Mouse (Mus musculus) hindbrain, embryonic 13.5 days (tissue): ENCODE data around the gene Glt6d1. TPM values are rescaled to one million over a fixed set of nuclear protein-coding genes. Genes with fewer than 3 reads are reported as not detected.
"Not testable (repeated sequence)": the region's sequence is repeated elsewhere in the genome, so short reads cannot be mapped to it uniquely, and the experiment has no call there.

ENCODE experiments used
- ATAC-seq: fragments of 200-750 bp; cut with Nextera tagmentation; 2 replicates; pipeline ENCODE4 v1.8.0; 2017; ENCODE audit warnings: moderate TSS enrichment; ENCODE audit not compliant: low FRiP score
- H3K27ac ChIP-seq: fragments of 300-500 bp; sonication (generic); 2 replicates; pipeline ENCODE4 v1.5.1; 2015; ENCODE audit warnings: inconsistent platforms, mild to moderate bottlenecking, moderate library complexity
- H3K27me3 ChIP-seq: fragments of 300-500 bp; sonication (generic); 2 replicates; pipeline ENCODE4 v1.6.1; 2015; ENCODE audit warnings: mild to moderate bottlenecking, inconsistent platforms
- H3K36me3 ChIP-seq: fragments of 300-500 bp; sonication (generic); 2 replicates; pipeline ENCODE4 v1.6.1; 2015; ENCODE audit warnings: mild to moderate bottlenecking, inconsistent platforms
- H3K4me1 ChIP-seq: fragments of 300-500 bp; sonication (generic); replicated peaks from 2 replicates; pipeline ENCODE4 v1.6.1; 2015; ENCODE audit warnings: inconsistent platforms
- H3K4me2 ChIP-seq: fragments of 300-500 bp; sonication (generic); 2 replicates; pipeline ENCODE4 v1.6.1; 2015; ENCODE audit warnings: inconsistent platforms, mild to moderate bottlenecking, moderate library complexity
- H3K4me3 ChIP-seq: fragments of 300-500 bp; sonication (generic); 2 replicates; pipeline ENCODE4 v1.5.1; 2015; ENCODE audit warnings: mild to moderate bottlenecking, inconsistent platforms
- H3K9ac ChIP-seq: fragments of 300-500 bp; sonication (generic); 2 replicates; pipeline ENCODE4 v1.6.1; 2015; ENCODE audit warnings: mild to moderate bottlenecking, inconsistent platforms
- H3K9me3 ChIP-seq: fragments of 300-500 bp; sonication (generic); 2 replicates; pipeline ENCODE4 v1.6.1; 2016; ENCODE audit warnings: inconsistent platforms
- WGBS: fragments of 180-500 bp; shearing (Covaris S2); methylation state at CpG from one replicate; pipeline ENCODE4 v1.1.7; 2015; 5-methylcytosine and 5-hydroxymethylcytosine counted together
- polyA plus RNA-seq: library from polyadenylated mRNA; unstranded; fragments of >200 nt; fragmentation: Nextera tagmentation; extraction: Ambion mirVana; gene quantifications from 2 replicates; pipeline ENCODE4 v1.2.1, GENCODE M21; 2015

Glt6d1 gene
- not detected in 2 replicates for polyA plus RNA-seq

DNA sequence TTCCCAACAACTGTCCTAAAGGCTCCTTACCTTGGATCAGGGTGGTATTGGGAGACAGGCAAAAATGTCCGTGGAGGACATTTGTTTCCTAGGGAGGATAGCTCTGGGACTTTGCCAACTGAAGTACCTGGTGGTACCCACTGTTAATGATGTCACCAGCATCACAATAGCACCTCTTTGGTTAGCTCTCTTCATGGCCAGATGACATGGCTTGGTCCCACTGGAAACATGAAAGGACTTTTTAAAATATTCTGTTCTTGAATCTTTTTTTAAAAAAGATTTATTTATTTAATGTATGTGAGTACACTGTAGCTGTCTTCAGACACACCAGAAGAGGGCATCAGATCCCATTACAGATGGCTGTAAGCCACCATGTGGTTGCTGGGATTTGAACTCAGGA lies at the start of gene Glt6d1:
Glt6d1 (minus strand) TSS at position 101 of the 400 bp plus-strand sequence.
- not testable (repeated sequence) for H3K9me3 ChIP-seq, H3K4me3 ChIP-seq, H3K27me3 ChIP-seq, H3K27ac ChIP-seq, H3K36me3 ChIP-seq, H3K4me1 ChIP-seq, H3K9ac ChIP-seq, ATAC-seq, H3K4me2 ChIP-seq
- WGBS: 82% methylated on average over 1 of the region's 1 CpGs

- H3K9ac ChIP-seq: no peak overlapping the region
- H3K9me3 ChIP-seq: no peaks in the 10 kb centered on the region
- ATAC-seq: peak; percentile 30; the same call in 1 of the 2 replicates
- WGBS: 14% methylated on average over 4 of the region's 4 CpGs
- peak overlapping the region; percentile 18; the same call in 1 of the 2 replicates for H3K27ac ChIP-seq
- peaks cover 44% of the 10 kb centered on the region for H3K4me1 ChIP-seq
- H3K27me3 ChIP-seq: peaks cover 43% of the 10 kb centered on the region
- no peaks in the 10 kb centered on the region for H3K36me3 ChIP-seq
- H3K4me3 ChIP-seq: no peak overlapping the region
- H3K4me2 ChIP-seq: no peak overlapping the region
These were observed 49.8 kb upstream of the Glt6d1 start for GRCm38 (mm10) chr2:25865412-25865811.

DNA sequence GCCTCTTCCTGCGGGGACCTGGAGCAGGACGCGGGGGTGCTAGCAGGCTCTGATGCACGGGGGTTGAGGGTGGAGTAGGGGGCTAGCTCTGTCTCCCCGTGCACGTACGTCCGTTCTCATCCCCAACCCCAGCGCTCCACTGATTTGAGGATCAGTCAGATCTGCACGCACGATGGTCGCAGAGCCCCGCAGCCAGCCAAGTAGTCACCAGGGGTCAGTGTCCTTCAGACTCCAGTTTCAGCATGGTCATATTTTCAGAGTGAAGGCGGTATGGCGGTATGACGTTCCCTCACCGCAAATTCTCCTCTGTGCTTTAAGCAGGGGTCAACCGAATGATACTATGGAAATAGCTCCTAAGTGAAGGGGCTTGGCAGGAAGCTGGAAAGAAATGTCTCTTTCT lies 48.6 kb upstream of the Glt6d1 start:
- H3K27ac ChIP-seq: no peak overlapping the region
- H3K4me1 ChIP-seq: peaks cover 44% of the 10 kb centered on the region
- ATAC-seq: no peak
- no peaks in the 10 kb centered on the region for H3K36me3 ChIP-seq
- H3K27me3 ChIP-seq: peaks cover 43% of the 10 kb centered on the region
- H3K4me3 ChIP-seq: peak overlapping the region; percentile 57
- H3K4me2 ChIP-seq: peak overlapping the region; percentile 97
- peak overlapping the region; percentile 74 for H3K9ac ChIP-seq
- H3K9me3 ChIP-seq: no peaks in the 10 kb centered on the region
- WGBS: 4% methylated on average over 18 of the region's 18 CpGs

- Histone ChIP-seq H3K27ac (no peak within 1 kb of the TSS), H3K4me1 (peaks cover 44% of the 10 kb centered on the region), H3K4me3 (peak within 1 kb of the TSS; percentile 57), H3K9ac (peak within 1 kb of the TSS; percentile 74), H3K36me3 (no peaks in the 10 kb centered on the region), H3K27me3 (peaks cover 43% of the 10 kb centered on the region), H3K9me3 (no peaks in the 10 kb centered on the region), H3K4me2 (peak within 1 kb of the TSS; percentile 97)
- peak; percentile 62; the same call in 1 of the 2 replicates for ATAC-seq
- WGBS: under 1% methylated on average over 45 of the region's 53 CpGs
These were observed 47.9 kb upstream of the Glt6d1 start, which contains the start of gene Kcnt1 for GRCm38 (mm10) chr2:25863337-25864131. Gene Kcnt1, plus strand, starts transcription at chr2:25863734.

DNA sequence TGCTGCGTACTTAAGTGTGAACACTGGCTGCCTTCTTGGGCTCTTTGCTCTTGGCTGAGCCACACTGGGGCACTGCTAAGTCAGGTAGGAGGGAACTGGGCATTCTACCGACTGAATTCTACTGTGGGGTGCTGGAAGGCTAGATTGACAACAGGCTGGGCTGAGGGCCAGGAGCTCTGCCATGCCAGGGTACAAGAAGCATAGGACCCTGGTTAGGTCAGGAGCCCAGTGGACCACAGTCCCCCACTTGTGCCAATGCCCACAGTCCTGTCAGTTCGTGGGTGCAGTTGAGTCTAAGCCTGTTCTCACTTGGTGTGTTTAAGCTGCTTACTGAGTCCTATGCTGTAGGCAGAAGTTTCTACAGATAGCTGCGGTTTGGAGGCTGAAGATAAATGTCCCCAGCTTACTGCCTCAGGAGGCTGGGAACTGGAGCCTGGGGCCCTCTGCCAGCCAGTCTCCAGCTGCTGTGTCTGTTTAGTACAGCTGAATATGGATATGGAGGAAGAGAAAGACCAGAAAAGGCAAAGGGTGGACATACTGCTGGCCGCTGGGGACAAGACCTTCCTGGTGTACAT lies 47.1 kb upstream of the Glt6d1 start:
- peaks cover 43% of the 10 kb centered on the region for H3K27me3 ChIP-seq
- H3K9ac ChIP-seq: no peak overlapping the region
- no peak for ATAC-seq
- H3K36me3 ChIP-seq: no peaks in the 10 kb centered on the region
- H3K4me1 ChIP-seq: peaks cover 44% of the 10 kb centered on the region
- H3K9me3 ChIP-seq: no peaks in the 10 kb centered on the region
- peak overlapping the region; percentile 57 for H3K4me3 ChIP-seq
- peak overlapping the region; percentile 97 for H3K4me2 ChIP-seq
- 69% methylated on average over 5 of the region's 5 CpGs for WGBS
- no peak overlapping the region for H3K27ac ChIP-seq

DNA sequence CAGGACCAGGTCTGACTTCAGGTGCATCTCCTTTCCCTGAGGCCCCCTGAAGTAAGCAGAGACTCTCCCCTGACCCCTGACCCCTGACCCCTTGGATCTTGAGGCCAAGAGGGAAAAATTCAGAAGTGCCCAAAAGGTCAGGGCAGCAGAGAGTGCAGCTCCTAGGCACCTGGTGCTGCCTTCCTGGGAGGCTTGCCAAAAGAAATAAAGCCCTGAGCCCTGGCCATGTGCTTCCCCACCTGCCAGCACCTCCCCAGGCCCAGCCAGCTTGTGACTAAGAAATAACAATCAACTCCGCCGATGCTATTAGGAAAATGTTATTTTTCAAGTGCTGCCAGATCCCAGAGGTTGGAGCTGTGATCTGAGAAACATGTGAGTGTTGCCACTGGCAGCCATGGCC lies 46.4 kb upstream of the Glt6d1 start:
- no peak for ATAC-seq
- no peaks in the 10 kb centered on the region for H3K36me3 ChIP-seq
- WGBS: 73% methylated on average over 2 of the region's 2 CpGs

GRCm38 (mm10) chr2:25859891-25860290 lies 44.2 kb upstream of the Glt6d1 start:
- Histone ChIP-seq H3K9me3 (no peaks in the 10 kb centered on the region), H3K27me3 (peaks cover 27% of the 10 kb centered on the region), H3K27ac (no peak overlapping the region), H3K36me3 (no peaks in the 10 kb centered on the region), H3K9ac (no peak overlapping the region), H3K4me1 (peaks cover 27% of the 10 kb centered on the region), H3K4me3 (no peak overlapping the region), H3K4me2 (no peak overlapping the region)
- ATAC-seq: no peak
- 89% methylated on average over 3 of the region's 3 CpGs for WGBS

More for the DNA sequence above, 46.4 kb upstream of the Glt6d1 start:
- H3K9ac ChIP-seq: no peak overlapping the region
- no peak overlapping the region for H3K4me3 ChIP-seq
- H3K4me1 ChIP-seq: peaks cover 44% of the 10 kb centered on the region
- no peak overlapping the region for H3K27ac ChIP-seq
- H3K4me2 ChIP-seq: no peak overlapping the region
- H3K27me3 ChIP-seq: peaks cover 43% of the 10 kb centered on the region
- no peaks in the 10 kb centered on the region for H3K9me3 ChIP-seq

DNA sequence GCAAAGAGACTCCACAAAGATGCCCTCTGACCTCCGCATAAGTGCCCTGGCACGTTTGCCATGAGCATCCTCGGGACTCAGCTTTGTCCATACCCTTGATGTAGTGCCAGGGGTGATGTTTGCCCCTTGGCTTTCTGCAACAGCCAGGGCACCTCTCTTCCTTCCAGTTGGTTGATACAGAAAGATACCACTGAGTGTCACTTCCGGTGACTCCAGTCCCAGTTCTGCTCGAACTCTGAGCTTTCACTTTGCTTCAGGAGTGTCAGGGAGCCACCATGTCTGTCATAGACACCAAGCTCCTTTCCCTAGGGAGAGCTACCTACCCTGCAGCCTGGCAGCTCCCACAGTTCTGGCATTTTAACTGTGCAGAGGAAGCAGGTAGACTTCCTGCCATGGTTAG lies 38.4 kb upstream of the Glt6d1 start:
- Histone ChIP-seq H3K27ac (no peak overlapping the region), H3K27me3 (no peaks in the 10 kb centered on the region), H3K9me3 (no peaks in the 10 kb centered on the region), H3K36me3 (no peaks in the 10 kb centered on the region), H3K4me3 (no peak overlapping the region), H3K4me1 (no peaks in the 10 kb centered on the region; the same call in 1 of the 2 replicates), H3K9ac (no peak overlapping the region), H3K4me2 (no peak overlapping the region)
- no peak for ATAC-seq
- WGBS: 70% methylated on average over 5 of the region's 5 CpGs

DNA sequence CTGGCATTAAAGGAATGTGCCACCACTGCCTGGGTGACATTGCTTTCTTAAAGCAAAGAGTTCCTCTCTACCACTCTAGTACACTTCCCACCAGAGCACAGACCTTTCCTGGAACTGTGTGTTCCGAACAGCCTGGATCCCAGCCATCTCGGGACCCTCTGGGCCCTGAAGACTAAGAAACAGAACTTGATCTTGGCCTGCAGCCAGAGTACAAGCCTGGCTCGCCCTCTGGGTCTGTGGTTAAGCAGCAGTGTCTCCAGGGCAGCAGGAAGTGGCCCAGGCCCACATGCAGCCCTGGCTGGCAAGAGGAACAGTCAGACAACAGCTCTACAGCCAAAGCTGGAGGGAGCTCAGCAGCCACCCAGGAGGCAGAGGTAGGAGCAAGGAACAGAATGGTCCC lies 37.0 kb upstream of the Glt6d1 start:
- no peak for ATAC-seq
- H3K27me3 ChIP-seq: no peaks in the 10 kb centered on the region
- 57% methylated on average over 3 of the region's 3 CpGs for WGBS
- no peaks in the 10 kb centered on the region for H3K9me3 ChIP-seq
- H3K4me2 ChIP-seq: no peak overlapping the region
- H3K9ac ChIP-seq: no peak overlapping the region
- H3K4me3 ChIP-seq: no peak overlapping the region
- no peaks in the 10 kb centered on the region; the same call in 1 of the 2 replicates for H3K4me1 ChIP-seq
- H3K36me3 ChIP-seq: no peaks in the 10 kb centered on the region
- no peak overlapping the region; the same call in 1 of the 2 replicates for H3K27ac ChIP-seq

GRCm38 (mm10) chr2:25850330-25850729 lies 34.7 kb upstream of the Glt6d1 start:
- H3K9me3 ChIP-seq: no peaks in the 10 kb centered on the region
- H3K4me2 ChIP-seq: no peak overlapping the region
- H3K27me3 ChIP-seq: no peaks in the 10 kb centered on the region
- H3K9ac ChIP-seq: no peak overlapping the region
- H3K27ac ChIP-seq: no peak overlapping the region
- no peak overlapping the region for H3K4me3 ChIP-seq
- H3K36me3 ChIP-seq: no peaks in the 10 kb centered on the region
- WGBS: 12% methylated on average over 4 of the region's 4 CpGs
- no peak for ATAC-seq
- no peaks in the 10 kb centered on the region; the same call in 1 of the 2 replicates for H3K4me1 ChIP-seq

- Histone ChIP-seq H3K27me3 (no peaks in the 10 kb centered on the region), H3K4me3 (no peak within 1 kb of the TSS), H3K4me1 (no peaks in the 10 kb centered on the region; the same call in 1 of the 2 replicates), H3K4me2 (no peak within 1 kb of the TSS), H3K9me3 (no peaks in the 10 kb centered on the region), H3K9ac (no peak within 1 kb of the TSS), H3K27ac (no peak within 1 kb of the TSS), H3K36me3 (no peaks in the 10 kb centered on the region)
- ATAC-seq: no peak
- 86% methylated on average over 15 of the region's 16 CpGs for WGBS
These were observed 31.6 kb upstream of the Glt6d1 start, which contains the start of gene Sohlh1 for GRCm38 (mm10) chr2:25847226-25847625. Gene Sohlh1, minus strand, starts transcription at chr2:25847248.

DNA sequence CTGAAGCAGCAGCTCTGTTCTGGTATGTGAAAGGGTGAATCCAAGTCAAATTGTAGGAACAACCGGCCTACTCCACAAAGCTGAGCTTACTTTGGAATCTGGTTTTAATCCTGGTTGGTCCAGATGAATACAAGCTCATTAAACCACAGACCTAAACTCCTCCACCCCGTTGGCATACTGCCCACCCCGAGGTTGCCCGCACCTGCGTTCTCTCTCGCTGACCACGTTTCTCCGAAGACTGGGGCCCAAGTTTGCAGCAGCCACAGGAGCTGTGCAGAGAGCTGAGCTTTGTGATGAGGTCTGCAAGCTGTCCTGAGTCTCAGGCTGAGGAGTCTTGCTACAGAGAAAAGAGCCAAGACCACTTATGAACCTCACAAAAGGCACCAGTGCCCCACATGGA lies 30.9 kb upstream of the Glt6d1 start:
- Histone ChIP-seq H3K4me2 (no peak overlapping the region), H3K9me3 (no peaks in the 10 kb centered on the region), H3K4me3 (no peak overlapping the region), H3K27me3 (no peaks in the 10 kb centered on the region), H3K4me1 (no peaks in the 10 kb centered on the region; the same call in 1 of the 2 replicates), H3K9ac (no peak overlapping the region), H3K36me3 (no peaks in the 10 kb centered on the region), H3K27ac (no peak overlapping the region)
- 87% methylated on average over 8 of the region's 8 CpGs for WGBS
- ATAC-seq: no peak
